Mouse (Mus musculus) fibroblast of lung, adult 2 months (primary cell): ENCODE measurements around the gene Larp1.
"Not testable (repeated sequence)": the region's sequence is repeated elsewhere in the genome, so short reads cannot be mapped to it uniquely, and the experiment has no call there.

Experiments used
- DNase-seq: peaks from one replicate; pipeline ENCODE4 v3.0.0-alpha.2; 2011; ENCODE audit warnings: low read depth

The Larp1 gene

DNA sequence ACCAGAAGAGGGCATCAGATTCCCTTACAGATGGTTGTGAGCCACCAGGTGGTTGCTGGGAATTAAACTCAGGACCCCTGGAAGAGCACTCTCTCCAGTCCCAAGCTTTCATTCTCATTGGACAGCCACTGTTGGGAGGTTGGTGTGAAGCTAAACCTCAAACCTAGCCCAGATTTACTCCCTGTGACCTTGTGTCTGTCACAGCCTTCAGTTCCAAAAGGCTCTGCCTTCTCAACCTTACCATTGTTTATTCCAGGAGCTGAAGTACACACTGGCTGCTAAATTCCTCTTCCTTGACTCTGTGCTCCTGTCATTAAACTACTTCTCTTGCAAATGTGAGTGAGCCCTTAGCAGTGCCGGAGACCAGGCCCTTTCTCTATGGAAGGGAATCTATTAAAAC is 20.1 kb downstream of the Larp1 start:
- DNase-seq, result no peak

DNA sequence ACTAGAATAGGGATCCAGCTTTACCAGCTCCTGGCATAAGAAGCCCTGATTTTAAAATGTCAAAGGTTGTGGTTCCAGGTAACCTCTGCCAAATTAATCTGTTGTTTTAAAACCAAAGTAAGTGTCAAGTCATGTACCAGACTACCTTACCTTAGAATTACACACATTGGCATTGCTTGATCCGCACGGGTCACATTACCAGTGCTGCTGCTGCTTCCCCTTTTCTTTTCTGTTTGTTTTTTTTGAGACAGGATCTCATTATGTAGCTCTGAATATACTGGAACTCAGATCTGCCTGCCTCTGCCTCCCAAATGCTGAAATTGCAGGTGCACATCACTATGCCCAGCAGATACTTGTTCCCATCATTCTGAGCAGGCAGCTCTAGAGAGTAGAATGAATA is 21.0 kb downstream of the Larp1 start:
- no peak for DNase-seq

GRCm38 (mm10) chr11:58031176-58031575 is 22.3 kb downstream of the Larp1 start:
- no peak for DNase-seq

DNA sequence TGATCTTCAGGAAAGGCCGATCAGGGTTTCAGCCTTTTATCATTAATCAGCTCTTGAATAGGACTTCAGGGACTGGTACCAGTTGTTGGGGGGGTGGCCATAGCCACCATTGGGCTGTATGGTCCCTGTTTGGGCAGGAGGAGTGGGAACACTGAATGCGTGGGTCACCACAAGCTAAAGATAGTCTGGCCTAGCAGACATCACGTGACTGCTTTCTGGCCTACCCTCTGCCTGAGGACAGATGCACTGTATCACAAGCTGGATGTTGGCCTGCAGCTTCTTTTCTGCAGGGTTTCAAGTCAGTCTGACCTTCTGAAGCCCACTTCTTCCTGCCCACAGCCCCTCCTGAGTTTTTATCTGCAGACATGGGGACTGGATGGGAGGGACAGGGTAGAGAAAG is 24.8 kb downstream of the Larp1 start:
- DNase-seq, result no peak

- DNase-seq, result no peak
Observed at GRCm38 (mm10) chr11:58039027-58039426, 30.2 kb downstream of the Larp1 start.

- DNase-seq, result no peak
Observed at GRCm38 (mm10) chr11:58042861-58043431, 34.1 kb downstream of the Larp1 start.

DNA sequence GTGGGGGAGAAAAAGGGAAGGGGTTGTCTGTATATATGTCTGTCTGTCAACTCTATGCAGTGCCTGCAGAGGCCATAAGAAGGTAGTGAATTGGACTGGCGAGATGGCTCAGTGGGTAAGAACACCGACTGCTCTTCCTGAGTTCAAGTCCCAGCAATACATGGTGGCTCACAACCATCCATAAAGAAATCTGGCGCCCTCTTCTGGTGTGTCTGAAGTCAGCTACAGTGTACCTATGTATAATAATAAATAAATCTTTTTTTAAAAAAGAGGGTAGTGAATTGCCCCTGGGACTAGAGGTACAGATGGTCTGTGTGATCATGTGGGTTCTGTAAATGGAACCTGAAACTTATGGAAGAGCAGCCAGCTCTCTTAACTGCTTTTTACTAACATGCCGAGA is 37.6 kb downstream of the Larp1 start:
- no peak for DNase-seq

GRCm38 (mm10) chr11:58057455-58057854 is 48.6 kb downstream of the Larp1 start:
- no peak for DNase-seq

DNA sequence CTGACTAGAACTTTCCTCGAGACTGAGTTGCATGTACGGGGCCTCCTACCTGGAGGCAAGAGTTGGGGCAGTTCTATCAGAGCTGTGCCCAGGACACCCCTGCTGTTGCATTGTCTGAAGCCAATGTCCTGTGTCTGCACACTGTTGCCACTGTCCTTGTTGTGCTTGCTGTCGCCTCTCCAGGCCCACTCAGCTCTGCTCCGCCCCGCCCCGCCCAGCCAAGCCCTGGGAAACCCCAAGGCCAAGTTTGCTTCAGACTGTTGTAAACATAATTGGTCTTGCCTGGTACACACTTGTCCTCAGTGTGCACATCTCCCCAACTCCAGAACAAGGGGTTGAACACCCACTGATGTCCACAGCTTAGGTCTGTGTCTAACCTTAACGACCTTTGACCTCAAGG is 50.9 kb downstream of the Larp1 start:
- not testable (repeated sequence) for DNase-seq

GRCm38 (mm10) chr11:58061218-58061617 is 52.4 kb downstream of the Larp1 start:
- DNase-seq, result not testable (repeated sequence)

DNA sequence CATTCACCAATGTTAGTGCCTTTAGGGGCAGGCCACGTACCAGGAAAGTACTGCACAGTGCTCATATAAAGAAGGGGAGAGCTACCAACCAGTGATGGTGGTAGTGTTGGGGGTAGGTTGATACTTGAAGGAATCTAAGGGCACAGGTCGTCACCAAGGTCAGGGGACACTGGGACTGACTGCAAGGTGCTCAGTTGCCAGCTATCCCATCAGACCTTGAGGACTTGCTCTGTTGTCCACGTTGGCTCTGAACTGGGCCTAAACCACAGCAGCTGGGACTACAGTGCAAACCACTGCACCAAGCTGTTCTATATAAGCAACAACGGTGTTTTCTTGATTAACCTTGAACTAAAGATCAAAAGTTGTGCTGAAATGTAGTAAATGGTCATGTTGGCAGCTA is 53.7 kb downstream of the Larp1 start:
- no peak for DNase-seq

DNA sequence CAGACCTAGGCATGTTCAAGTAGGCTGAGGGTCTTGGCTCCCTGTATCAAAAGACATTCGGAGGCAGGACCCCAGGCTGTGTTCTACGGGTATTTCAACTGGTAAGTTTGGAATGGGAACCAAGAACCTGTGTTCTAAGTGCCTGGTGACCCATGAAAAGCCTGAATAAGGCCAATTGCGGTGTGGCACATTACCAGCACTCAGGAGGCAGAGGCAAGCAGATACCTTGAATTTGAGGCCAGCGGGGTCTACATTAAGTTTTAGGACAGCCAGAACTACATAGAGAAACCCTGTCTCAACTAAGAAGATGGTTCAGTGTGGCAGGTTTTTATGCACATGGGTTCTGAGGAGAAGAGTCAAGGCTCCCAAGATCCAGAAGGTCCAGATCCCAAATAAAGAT is 56.2 kb downstream of the Larp1 start:
- no peak for DNase-seq

DNA sequence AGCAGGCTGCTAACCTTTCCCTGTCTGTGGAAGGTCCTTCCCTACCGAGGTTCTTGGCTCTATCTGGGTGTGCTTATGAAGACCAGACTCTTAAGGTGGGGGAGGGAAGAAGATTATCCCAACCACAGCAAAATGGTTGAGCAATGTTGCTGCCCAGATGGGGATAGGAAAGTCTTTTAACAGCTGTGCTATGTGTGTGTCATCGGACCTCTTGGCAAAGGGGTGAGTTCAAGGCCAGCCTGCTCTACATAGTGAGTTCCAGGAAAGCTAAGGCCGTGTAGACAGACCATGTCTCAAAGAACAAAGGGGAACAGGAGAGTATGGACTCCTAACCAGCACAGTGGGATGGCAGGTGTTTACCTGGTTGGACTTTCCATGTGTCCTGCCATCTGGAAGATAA is 64.1 kb downstream of the Larp1 start:
- DNase-seq, result no peak

DNA sequence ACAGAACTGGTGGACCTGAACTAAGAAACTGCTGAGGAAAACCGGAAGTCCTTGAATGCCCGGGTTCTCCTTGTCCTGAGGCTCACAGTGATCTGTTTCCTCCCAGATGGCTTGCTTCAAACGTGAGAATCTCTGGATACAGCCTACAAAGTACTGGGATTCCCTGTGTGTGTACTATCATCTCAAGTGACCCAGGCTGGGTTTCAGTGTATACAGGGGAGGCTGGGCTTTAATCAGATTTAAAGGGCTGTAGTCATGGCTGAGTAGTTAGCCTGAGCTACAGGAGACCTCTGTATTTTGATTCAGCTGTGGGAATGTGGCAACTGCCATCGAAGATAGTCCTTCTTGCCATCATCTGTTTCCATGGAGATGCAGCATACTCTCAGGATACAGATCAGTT is 68.4 kb downstream of the Larp1 start:
- DNase-seq, result no peak

DNA sequence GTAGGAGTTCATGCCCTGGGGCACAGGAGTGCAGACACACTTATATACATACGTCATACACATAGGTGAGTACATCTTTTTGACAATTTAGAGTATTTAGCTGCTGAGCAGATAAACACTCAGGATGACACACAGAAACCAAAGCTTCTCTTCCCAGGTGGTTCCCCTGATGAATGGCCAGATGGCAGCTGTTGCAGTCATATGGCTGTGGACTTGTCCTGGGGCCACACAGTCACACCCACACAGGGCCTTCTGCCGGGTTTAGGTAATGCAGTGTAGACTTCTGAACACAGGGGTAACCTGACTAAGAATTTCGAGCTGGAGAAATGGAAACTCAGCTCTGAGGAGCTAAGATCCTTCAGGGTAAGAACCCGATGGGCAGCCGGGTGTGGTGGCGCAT is 72.9 kb downstream of the Larp1 start:
- no peak for DNase-seq

DNA sequence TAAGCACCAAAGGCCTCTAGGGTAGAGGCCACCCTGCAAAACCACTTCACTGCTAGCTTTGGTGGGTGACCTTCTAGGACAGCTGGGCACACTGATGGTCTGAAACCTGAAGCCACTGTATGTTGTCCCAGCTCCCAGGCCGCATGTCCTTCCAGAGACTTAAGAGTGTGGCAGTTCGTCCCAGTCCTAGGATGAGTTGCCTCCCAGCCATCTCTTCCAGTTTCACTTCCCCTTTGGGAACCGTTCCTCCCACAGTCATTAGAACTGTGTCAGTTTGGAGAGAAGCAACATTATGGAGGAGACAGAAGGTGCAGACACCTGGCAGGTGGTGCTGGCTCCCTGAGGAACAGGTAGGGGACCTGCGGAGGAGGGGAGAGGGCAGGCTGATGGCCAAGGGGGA is 83.7 kb downstream of the Larp1 start:
- DNase-seq, result no peak

DNA sequence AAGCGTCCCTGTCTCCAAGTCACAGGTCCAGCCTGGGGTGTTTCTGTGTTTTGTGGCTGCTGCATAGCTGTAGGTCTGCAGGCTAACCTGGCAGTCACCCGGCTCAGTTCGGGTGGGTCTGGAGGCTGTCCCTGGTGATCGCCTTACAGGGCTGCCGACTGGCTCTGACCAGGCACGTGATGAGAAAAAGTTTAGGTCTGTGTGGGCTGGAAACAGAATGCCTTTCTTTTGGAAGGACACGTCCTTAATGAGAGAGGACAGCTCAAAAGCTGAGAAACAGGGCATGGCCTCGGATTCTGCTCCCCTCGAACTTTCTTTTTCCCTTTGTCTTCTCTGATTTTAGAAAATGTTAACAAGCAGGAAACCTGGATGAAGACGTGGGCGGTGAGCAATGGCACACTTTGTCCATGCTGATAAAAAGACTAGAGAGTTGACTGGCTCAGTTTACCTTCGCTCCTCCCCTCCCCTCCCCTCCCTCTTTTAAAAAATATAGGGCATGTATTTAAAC is 84.2 kb downstream of the Larp1 start, which contains the start of gene Gm12248:
Gene Gm12248, minus strand, starts transcription at position 114 of the 508 bp plus-strand sequence.
- no peak for DNase-seq

- DNase-seq, result no peak
Observed at GRCm38 (mm10) chr11:58094766-58095165, 85.9 kb downstream of the Larp1 start.

DNA sequence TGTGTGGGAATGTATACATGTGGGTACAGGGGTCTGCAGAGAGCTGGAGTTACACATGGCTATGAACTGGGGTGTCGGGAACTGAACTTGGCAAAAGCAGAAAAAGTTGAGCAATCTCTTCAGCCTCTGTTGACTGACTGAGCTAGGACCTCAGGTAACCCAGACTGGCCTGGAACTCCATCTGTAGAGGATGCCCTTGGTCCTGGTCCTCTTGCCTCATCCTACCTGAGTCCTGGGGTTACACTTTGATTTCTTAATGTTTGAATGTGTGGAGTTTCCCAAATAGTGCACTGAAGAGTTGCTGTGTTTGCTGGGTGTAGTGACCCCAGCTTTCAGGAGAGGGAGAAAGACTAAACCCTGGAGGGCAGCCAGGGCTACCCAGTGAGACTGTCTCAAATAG is 86.7 kb downstream of the Larp1 start:
- DNase-seq, result no peak

DNA sequence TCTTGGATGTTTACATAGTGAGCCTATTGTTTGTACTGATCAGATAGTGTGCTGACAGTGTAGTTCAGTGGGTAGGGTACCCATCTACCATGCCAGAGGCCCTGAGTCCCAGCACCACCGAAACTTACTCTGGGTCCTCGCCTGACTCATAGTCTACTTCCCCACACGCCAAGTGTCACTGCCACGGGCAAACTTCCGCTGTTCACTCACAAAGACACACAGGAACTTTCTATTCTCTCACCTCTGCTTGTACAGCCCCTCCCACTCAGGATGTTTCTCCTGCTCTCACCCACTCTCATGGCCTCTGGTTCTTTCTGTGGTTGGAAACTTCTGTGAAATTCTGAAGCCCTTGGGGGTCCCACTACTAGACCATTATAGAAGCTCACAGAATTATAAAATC is 87.3 kb downstream of the Larp1 start:
- no peak for DNase-seq

DNA sequence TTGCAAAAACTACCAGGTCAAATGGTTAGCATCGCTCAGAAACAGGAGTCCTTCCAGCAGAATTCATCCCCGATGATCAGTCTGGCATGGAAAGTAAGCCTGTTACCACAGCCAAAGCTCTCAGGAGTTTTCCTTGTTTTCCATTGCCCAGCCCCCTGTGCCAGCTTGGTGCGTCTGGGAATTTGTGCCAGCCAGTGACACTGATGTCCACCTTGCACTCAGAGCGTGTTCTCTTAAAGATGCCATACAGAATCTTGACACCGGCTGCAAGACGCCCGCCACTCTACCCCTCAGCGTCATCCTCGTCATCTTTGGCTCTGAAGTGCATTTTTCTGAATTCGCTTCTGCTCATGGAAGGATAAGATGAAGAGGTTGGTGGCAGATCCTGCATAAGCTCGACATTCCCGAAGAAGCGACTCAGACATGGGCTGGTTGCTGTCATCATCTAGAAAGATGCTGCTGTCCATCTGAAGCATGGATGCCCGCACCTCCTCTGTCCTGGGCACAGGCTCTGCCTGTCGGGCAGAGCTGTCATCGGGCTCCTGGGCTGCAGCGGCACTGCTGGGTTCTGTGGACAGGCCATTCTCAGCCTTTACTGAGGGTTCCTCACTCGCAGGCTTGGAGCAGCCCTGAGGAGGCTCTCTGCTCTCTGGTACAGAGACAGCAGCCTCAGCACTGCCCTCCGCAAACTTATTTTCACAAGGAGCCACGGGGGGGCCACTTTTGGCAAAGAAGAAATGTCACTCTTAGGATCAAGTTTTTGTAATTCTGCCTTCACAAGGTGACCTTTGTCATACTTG is 88.2 kb downstream of the Larp1 start:
- DNase-seq, result no peak

DNA sequence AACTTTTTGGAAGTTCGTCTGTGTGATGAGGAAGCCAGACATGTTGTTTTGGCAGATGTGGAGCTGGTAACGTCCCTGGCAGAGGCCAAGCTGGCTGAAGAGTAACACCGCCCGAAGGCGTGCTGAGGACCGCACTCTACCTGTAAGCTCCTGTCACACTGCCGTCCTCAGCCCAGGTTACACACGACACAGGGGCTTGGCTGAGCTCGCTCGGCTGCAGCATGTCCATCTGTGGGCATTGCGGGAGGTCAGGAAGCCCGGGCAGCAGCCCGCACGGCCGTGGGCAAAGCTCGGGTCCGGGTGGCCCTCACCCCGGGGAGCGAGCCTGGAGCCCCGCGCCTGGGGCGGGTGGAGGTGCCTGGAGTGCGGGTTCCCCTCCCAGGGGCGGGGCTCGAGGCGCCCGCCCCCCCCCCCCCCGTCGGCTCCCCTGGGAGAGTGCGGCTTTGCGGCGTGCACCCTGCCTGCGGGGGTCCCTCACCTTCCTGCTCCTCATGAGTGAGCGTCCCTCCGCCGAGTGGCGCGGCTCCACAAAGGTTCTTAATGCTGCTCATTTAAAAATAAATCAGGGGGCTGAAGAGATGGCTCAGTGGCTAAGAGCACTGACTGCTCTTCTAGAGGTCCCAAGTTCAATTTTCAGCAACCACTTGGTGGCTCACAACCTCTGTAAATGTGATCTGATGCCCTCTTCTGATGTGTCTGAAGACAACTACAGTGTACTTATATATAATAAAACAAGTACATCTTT is 88.9 kb downstream of the Larp1 start:
- no peak for DNase-seq

DNA sequence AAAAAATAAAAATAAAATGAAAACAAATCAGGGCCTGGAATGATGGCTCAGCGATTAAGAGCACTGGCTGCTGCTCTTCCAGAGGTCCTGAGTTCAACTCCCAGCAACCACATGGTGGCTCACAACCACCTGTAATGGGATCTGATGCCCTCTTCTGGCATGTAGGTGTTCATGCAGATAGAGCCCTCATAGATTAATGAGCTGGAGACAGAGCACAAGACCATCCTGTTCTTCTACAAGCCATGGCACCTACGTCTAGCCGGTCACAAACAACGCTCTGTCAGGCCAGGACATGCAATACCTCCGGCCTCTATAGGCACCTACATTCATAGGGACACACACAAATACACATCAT is 89.5 kb downstream of the Larp1 start:
- DNase-seq, result not testable (repeated sequence)
